Mouse (Mus musculus) embryonic facial prominence, embryonic 12.5 days (tissue): ENCODE measurements at regions not wholly inside any gene's neighbourhood (a gene's known extent, or its start where the extent isn't known, plus 50 kb on each side); places are given as distances from the start of the nearest gene placed in this dataset.
"Not testable (repeated sequence)": the region's sequence is repeated elsewhere in the genome, so short reads cannot be mapped to it uniquely, and the experiment has no call there.

Experiments
- ATAC-seq: fragments of 200-750 bp; cut with Nextera tagmentation; 2 replicates; pipeline ENCODE4 v1.8.0; 2017; ENCODE audit not compliant: insufficient number of reproducible peaks, insufficient read depth, low FRiP score, low TSS enrichment
- H3K27ac ChIP-seq: fragments of 300-500 bp; sonication (generic); 2 replicates; pipeline ENCODE4 v1.5.1; 2016; ENCODE audit warnings: mild to moderate bottlenecking
- H3K27me3 ChIP-seq: fragments of 300-500 bp; sonication (generic); 2 replicates; pipeline ENCODE4 v1.6.1; 2016; ENCODE audit warnings: mild to moderate bottlenecking, moderate library complexity
- H3K36me3 ChIP-seq: fragments of 300-500 bp; sonication (generic); 2 replicates; pipeline ENCODE4 v1.6.1; 2016; ENCODE audit warnings: mild to moderate bottlenecking
- H3K4me1 ChIP-seq: fragments of 300-500 bp; sonication (generic); 2 replicates; pipeline ENCODE4 v1.6.1; 2016
- H3K4me2 ChIP-seq: fragments of 300-500 bp; sonication (generic); replicated peaks from 2 replicates; pipeline ENCODE4 v1.6.1; 2016; ENCODE audit warnings: mild to moderate bottlenecking, moderate library complexity
- H3K4me3 ChIP-seq: fragments of 300-500 bp; sonication (generic); 2 replicates; pipeline ENCODE4 v1.5.1; 2016; ENCODE audit warnings: mild to moderate bottlenecking
- H3K9ac ChIP-seq: fragments of 300-500 bp; sonication (generic); 2 replicates; pipeline ENCODE4 v1.6.1; 2016; ENCODE audit warnings: mild to moderate bottlenecking, moderate library complexity
- H3K9me3 ChIP-seq: fragments of 300-500 bp; sonication (generic); 2 replicates; pipeline ENCODE4 v1.6.1; 2016; ENCODE audit warnings: mild to moderate bottlenecking, moderate library complexity
- WGBS: fragments of 180-500 bp; shearing (Covaris S2); methylation state at CpG from one replicate; pipeline ENCODE4 v1.1.7; 2016; 5-methylcytosine and 5-hydroxymethylcytosine counted together

DNA sequence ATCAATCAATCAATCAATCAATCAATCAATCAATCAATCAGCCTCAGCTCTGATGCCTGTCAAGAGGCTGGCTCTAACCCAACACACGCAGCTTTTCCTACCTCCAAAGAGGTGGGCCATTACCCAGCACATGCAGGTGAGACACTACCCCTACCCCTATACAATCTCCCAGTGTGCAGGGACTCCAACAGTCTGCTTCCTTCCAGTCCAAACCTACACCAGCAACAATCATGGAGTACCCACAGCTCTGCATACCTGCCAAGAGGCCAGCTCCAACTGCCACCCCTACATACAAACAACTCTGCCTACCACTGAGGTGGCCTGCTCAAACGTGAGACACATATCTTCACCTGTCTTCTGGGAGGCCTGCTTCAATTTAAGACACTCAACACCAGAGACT lies 76.7 kb upstream of the Fcho1 start:
- peak; percentile 74; the same call in 1 of the 2 replicates for ATAC-seq
- H3K9me3 ChIP-seq, H3K4me2 ChIP-seq, H3K27ac ChIP-seq, H3K4me1 ChIP-seq, H3K27me3 ChIP-seq, H3K4me3 ChIP-seq, H3K36me3 ChIP-seq, H3K9ac ChIP-seq: not testable (repeated sequence)
- WGBS, result 69% methylated on average over 2 of the region's 2 CpGs

DNA sequence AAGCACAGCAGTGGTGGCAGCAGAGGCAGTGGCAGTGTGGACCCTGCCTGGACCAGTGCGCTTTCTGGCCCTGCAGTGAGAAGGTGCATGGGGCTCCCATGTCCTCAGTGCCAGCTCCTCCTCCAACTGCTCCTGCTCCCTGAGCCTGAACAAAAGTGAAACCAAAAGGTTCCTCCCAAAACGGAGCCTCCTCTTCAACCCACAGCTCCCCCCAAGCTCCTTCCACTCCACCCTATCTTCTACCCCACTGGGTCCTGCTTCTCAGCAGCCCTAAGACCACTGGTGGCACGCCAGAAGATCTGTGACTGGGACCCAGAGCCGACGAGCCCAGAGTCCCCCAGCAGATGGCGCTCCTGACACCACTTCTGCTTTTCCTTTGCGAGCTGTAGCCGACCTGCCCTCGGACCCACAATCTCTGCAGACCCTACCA lies 63.5 kb upstream of the Fcho1 start:
- not testable (repeated sequence) for H3K27ac ChIP-seq, H3K4me2 ChIP-seq, H3K4me3 ChIP-seq, H3K27me3 ChIP-seq, ATAC-seq, H3K36me3 ChIP-seq, H3K4me1 ChIP-seq, H3K9me3 ChIP-seq, H3K9ac ChIP-seq
- WGBS, result 9% methylated on average over 4 of the region's 9 CpGs

DNA sequence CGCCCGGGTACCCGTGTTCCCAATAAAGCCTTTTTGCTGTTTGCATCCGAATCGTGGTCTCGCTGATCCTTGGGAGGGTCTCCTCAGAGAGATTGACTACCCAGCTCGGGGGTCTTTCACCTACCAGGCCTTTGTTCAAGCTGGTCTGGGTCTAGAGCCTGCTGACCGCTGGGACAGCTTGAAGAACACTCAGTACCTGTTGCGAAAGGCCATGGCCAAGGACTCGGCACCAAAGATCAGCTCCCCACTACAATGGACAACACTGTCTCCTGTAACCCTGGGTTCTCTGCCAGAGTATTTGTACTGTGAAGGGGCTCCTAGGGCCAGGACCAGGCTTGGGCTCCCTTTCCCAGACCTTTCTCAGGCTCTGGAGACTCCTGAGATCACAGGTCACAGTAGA lies 55.1 kb upstream of the Fcho1 start:
- not testable (repeated sequence) for H3K4me1 ChIP-seq, H3K36me3 ChIP-seq, H3K27me3 ChIP-seq, H3K27ac ChIP-seq, H3K9ac ChIP-seq, H3K9me3 ChIP-seq, H3K4me2 ChIP-seq, H3K4me3 ChIP-seq, ATAC-seq
- 92% methylated on average over 10 of the region's 10 CpGs for WGBS

- not testable (repeated sequence) for H3K4me1 ChIP-seq, H3K4me3 ChIP-seq, H3K27me3 ChIP-seq, H3K9me3 ChIP-seq, H3K9ac ChIP-seq, H3K36me3 ChIP-seq, H3K4me2 ChIP-seq, H3K27ac ChIP-seq
- WGBS, result 85% methylated on average over 3 of the region's 4 CpGs
- 0 out of 2 replicates have a peak, but pooled peaks have one; percentile 52 for ATAC-seq
These were observed 54.3 kb upstream of the Fcho1 start for GRCm38 (mm10) chr8:71779824-71780223.

- WGBS, result 92% methylated on average over 5 of the region's 5 CpGs
These were observed 53.9 kb upstream of the Fcho1 start for GRCm38 (mm10) chr8:71779380-71779779.

DNA sequence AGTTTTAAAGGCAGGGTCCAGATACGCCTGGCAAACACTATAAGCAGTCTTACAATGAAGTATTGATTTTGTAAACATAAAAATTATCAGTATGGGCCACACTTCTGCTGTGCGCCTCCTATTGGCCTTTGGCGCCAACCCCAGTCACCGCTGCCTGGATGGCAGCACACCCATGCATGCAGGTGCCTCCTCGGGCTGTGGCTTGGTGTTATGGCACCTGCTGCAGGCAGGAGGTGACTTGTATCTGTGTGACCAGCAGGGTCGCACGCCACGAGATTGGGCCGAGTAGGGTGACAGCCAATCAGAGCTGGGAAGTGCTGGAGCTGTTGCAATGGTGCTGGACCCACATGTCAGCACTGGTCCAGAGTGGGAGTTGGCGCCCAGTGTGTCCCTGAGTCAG lies 53.4 kb upstream of the Fcho1 start:
- Histone ChIP-seq H3K9me3 (no peaks in the 10 kb centered on the region), H3K27me3 (no peaks in the 10 kb centered on the region)
- WGBS, result 87% methylated on average over 10 of the region's 10 CpGs

More at GRCm38 (mm10) chr8:71779380-71779779, 53.9 kb upstream of the Fcho1 start:
- H3K27ac ChIP-seq, H3K9me3 ChIP-seq, H3K4me2 ChIP-seq, H3K4me1 ChIP-seq, H3K36me3 ChIP-seq, H3K9ac ChIP-seq, H3K27me3 ChIP-seq, H3K4me3 ChIP-seq: not testable (repeated sequence)
- peak; percentile 79 for ATAC-seq

More for the DNA sequence above, 53.4 kb upstream of the Fcho1 start:
- ATAC-seq, result no peak
- Histone ChIP-seq H3K4me2 (no peak overlapping the region), H3K9ac (no peak overlapping the region), H3K4me3 (no peak overlapping the region), H3K27ac (no peak overlapping the region), H3K4me1 (no peaks in the 10 kb centered on the region), H3K36me3 (no peaks in the 10 kb centered on the region)
